Mouse (Mus musculus) left cerebral cortex, postnatal 14 days (tissue): ENCODE results near the gene Pex5l. TPM values are rescaled to one million over a fixed set of nuclear protein-coding genes. Genes with fewer than 3 reads are reported as not detected.

Experiments used
- DNase-seq, 2 experiments: peaks; one replicate each; pipeline ENCODE4 v3.0.0; 2021 to 2022; ENCODE audit warnings: low spot score in 2 of 2, mixed read lengths in 1 of 2
- intact Hi-C: fragments of 180-260 bp; cut with DNase I; formaldehyde crosslinking; loops from one replicate; pipeline ENCODE4 v1.15.1; 2025
- long read RNA-seq, 2 experiments: library from polyadenylated mRNA; stranded (forward); transcript quantifications; one replicate each; pipeline ENCODE4 v2.0.0; 2021
- total RNA-seq, 2 experiments: library from RNA; stranded (reverse); gene quantifications; 2 replicates each; pipeline ENCODE4 v1.2.3; 2021

The Pex5l gene
- 100 to 1,000 TPM; 178 to 182 TPM for total RNA-seq
- long read RNA-seq, experiment 1, partial matches to known transcripts: 7 of 28 reads
- long read RNA-seq, experiment 1, other reads (novel, unspliced or antisense): 16 of 28 reads
- long read RNA-seq, experiment 2, partial matches to known transcripts: 4 of 18 reads
- long read RNA-seq, experiment 2, other reads (novel, unspliced or antisense): 12 of 18 reads

GRCm38 (mm10) chr3:33142901-33143461 lies at the start of gene Pex5l:
Pex5l (minus strand) TSS chr3:33143247.
- intact Hi-C loops: loop anchor here (1.0 kb wide), 1 partner anchor 99 kb away; no protein-coding TSS in a partner anchor
- peak; percentile 74 to 75 for DNase-seq

GRCm38 (mm10) chr3:33165186-33165585 lies 22.1 kb upstream of the Pex5l start:
- DNase-seq: no peak
- intact Hi-C loops: no loop called here

- DNase-seq: no peak
- intact Hi-C loops: no loop called here
Observed at GRCm38 (mm10) chr3:33163821-33164220, 20.8 kb upstream of the Pex5l start.

GRCm38 (mm10) chr3:33143592-33143991 lies 545 bp upstream of the Pex5l start:
- intact Hi-C loops: no loop called here
- no peak for DNase-seq

GRCm38 (mm10) chr3:33142398-33142797 lies 649 bp downstream of the Pex5l start:
- intact Hi-C loops: loop anchor here (1.0 kb wide), 1 partner anchor 98 kb away; no protein-coding TSS in a partner anchor
- peak in 1 of 2 experiments; percentile 15 for DNase-seq

GRCm38 (mm10) chr3:33129944-33130343 lies 13.1 kb downstream of the Pex5l start:
- intact Hi-C loops: no loop called here
- DNase-seq: no peak

GRCm38 (mm10) chr3:33124796-33125195 lies 18.3 kb downstream of the Pex5l start:
- DNase-seq: no peak
- intact Hi-C loops: no loop called here

- no peak for DNase-seq
- intact Hi-C loops: no loop called here
Observed at GRCm38 (mm10) chr3:33105785-33106184, 37.3 kb downstream of the Pex5l start.

GRCm38 (mm10) chr3:33103501-33103900 lies 39.5 kb downstream of the Pex5l start:
- no peak for DNase-seq
- intact Hi-C loops: no loop called here

- intact Hi-C loops: no loop called here
- peak in 1 of 2 experiments; percentile 54 for DNase-seq
Observed at GRCm38 (mm10) chr3:33098550-33099295, 44.3 kb downstream of the Pex5l start.

GRCm38 (mm10) chr3:33093646-33094045 lies 49.4 kb downstream of the Pex5l start:
- intact Hi-C loops: no loop called here
- no peak for DNase-seq

- intact Hi-C loops: no loop called here
- no peak for DNase-seq
Observed at GRCm38 (mm10) chr3:33090001-33090400, 53.0 kb downstream of the Pex5l start.

GRCm38 (mm10) chr3:33089470-33089869 lies 53.6 kb downstream of the Pex5l start:
- intact Hi-C loops: no loop called here
- no peak for DNase-seq

- no peak for DNase-seq
- intact Hi-C loops: no loop called here
Observed at GRCm38 (mm10) chr3:33088276-33088675, 54.8 kb downstream of the Pex5l start.

GRCm38 (mm10) chr3:33082806-33083338 lies 60.2 kb downstream of the Pex5l start:
- intact Hi-C loops: no loop called here
- DNase-seq: no peak

- no peak for DNase-seq
- intact Hi-C loops: no loop called here
Observed at GRCm38 (mm10) chr3:33081793-33082192, 61.3 kb downstream of the Pex5l start.

- intact Hi-C loops: no loop called here
- DNase-seq: no peak
Observed at GRCm38 (mm10) chr3:33079658-33080057, 63.4 kb downstream of the Pex5l start.

GRCm38 (mm10) chr3:33079171-33079570 lies 63.9 kb downstream of the Pex5l start:
- no peak for DNase-seq

GRCm38 (mm10) chr3:33075696-33076095 lies 67.4 kb downstream of the Pex5l start:
- intact Hi-C loops: no loop called here
- no peak for DNase-seq

More at GRCm38 (mm10) chr3:33079171-33079570, 63.9 kb downstream of the Pex5l start:
- intact Hi-C loops: no loop called here

GRCm38 (mm10) chr3:33074266-33074981 lies 68.6 kb downstream of the Pex5l start:
- DNase-seq: peak in 1 of 2 experiments; percentile 33
- intact Hi-C loops: no loop called here
